Mouse (Mus musculus): Measurements from ENCODE around the gene Nosip. TPM values are rescaled to one million over a fixed set of nuclear protein-coding genes. Genes with fewer than 3 reads are reported as not detected.
"Not testable (repeated sequence)": the region's sequence is repeated elsewhere in the genome, so short reads cannot be mapped to it uniquely, and the experiment has no call there.

Gene Nosip
- polyA plus RNA-seq, 1 experiment from 2014 or later, result 58.9 TPM

DNA sequence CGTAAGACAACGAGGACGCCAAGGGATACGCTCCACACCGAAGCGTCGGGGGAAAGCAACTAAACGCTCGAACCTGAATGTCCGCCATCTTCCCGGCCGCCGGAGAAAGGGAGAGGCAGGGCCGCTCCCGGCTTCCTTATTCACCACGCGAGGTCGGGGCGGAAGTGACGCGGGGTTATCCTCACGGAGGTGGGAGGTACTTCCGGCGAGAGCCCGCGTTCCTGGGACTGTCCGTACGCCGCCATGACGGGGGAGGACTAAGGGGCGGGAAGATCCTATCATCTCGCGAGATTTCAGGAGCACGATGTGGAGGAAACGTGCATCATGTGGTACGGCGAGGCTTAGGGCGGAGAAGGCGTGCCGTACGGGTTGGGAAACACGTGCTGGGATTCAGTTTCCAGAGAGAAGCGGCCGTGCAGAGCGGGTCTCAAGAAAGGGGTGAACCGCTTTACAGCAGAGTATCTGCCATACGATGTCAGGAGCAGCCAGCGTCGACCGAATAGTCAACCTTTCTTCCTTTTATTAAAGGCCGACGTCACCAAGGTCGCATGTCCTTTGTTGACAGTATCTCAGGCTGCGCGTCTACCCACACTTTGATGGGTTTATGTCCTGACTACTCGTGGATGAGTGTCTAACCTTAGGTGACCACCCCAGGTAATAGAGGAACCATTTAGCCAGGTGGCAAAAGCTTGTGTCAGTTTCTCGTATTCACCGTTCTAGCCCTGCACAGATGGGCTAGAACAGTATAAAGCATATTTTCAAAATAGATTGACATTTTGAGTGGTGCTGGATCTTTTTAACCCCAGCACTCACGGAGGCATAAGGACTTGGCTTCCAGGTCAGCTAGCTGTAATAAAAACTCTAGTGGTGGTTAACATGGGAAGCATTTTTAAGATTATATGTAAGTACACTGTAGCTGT is 62.3 kb downstream of the Nosip start, which contains the start of gene Rps11:
TSS of gene Rps11 (minus strand) at position 216 of the 920 bp plus-strand sequence.
- peak within 1 kb of the TSS; percentile 87 for H3K4me2 ChIP-seq
- no peaks in the 10 kb centered on the region for H3K9me3 ChIP-seq (replicated peaks; ENCODE audit: control insufficient read depth, low read length)
- H3K27me3 ChIP-seq (ENCODE audit: control insufficient read depth, insufficient read depth, low read length), result no peaks in the 10 kb centered on the region
- peaks cover 45% of the 10 kb centered on the region for H3K36me3 ChIP-seq (ENCODE audit: control insufficient read depth, insufficient read depth, low read length)
- H3K4me3 ChIP-seq (ENCODE audit: low read depth, low read length), result peak within 1 kb of the TSS; percentile 57
- peak within 1 kb of the TSS; percentile 89 for H3K27ac ChIP-seq (ENCODE audit: low read depth, low read length)
- ATAC-seq (replicated peaks; ENCODE audit: insufficient number of reproducible peaks, low FRiP score, low TSS enrichment), result peak; percentile 79
- H3K9ac ChIP-seq (ENCODE audit: low read depth, low read length), result peak within 1 kb of the TSS; percentile 85
- 1% methylated on average over 59 of the region's 59 CpGs for WGBS (ENCODE audit: insufficient replicate concordance)
- H3K4me1 ChIP-seq (ENCODE audit: control insufficient read depth, insufficient read depth, low read length), result peaks cover 30% of the 10 kb centered on the region

DNA sequence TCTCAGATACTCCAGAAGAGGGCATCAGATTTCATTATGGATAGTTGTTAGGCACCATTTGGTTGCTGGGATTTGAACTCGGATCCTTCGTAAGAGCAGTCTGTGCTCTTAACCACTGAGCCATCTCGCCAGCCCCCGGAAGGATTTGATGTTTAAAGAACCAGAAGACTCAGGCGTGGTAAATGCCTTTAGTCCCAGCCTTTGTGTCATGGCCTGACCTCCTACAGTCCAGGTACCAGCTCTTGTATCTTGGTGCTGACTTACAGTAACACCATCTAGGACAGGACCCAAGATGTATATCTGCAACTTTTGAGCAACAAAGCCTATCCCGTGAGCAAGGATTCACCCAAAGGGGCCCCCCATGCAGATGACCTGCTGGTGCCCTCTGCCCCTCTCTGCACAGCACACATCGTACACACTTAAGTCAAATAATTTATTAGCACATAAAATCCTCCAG is 62.9 kb downstream of the Nosip start:
- whole genome bisulfite sequencing (ENCODE audit: insufficient replicate concordance), result 25% methylated on average over 7 of the region's 7 CpGs
- peaks cover 35% of the 10 kb centered on the region for H3K4me1 ChIP-seq (ENCODE audit: control insufficient read depth, insufficient read depth, low read length)
- no peak overlapping the region for H3K4me3 ChIP-seq (ENCODE audit: low read depth, low read length)
- ATAC-seq (replicated peaks; ENCODE audit: insufficient number of reproducible peaks, low FRiP score, low TSS enrichment), result no peak
- H3K27ac ChIP-seq (ENCODE audit: low read depth, low read length), result 0 out of 2 replicates have a peak overlapping the region, but pooled peaks have one; percentile 29
- H3K4me2 ChIP-seq, result peak overlapping the region; percentile 61
- no peaks in the 10 kb centered on the region for H3K27me3 ChIP-seq (ENCODE audit: control insufficient read depth, insufficient read depth, low read length)
- H3K9ac ChIP-seq (ENCODE audit: low read depth, low read length), result no peak overlapping the region
- peaks cover 45% of the 10 kb centered on the region for H3K36me3 ChIP-seq (ENCODE audit: control insufficient read depth, insufficient read depth, low read length)
- H3K9me3 ChIP-seq (replicated peaks; ENCODE audit: control insufficient read depth, low read length), result no peaks in the 10 kb centered on the region

GRCm38 (mm10) chr7:45125649-45126048 is 63.4 kb downstream of the Nosip start:
- H3K9me3 ChIP-seq (replicated peaks; ENCODE audit: control insufficient read depth, low read length); H3K9ac ChIP-seq (ENCODE audit: low read depth, low read length); H3K4me3 ChIP-seq (ENCODE audit: low read depth, low read length); H3K27me3 ChIP-seq (ENCODE audit: control insufficient read depth, insufficient read depth, low read length); ATAC-seq (replicated peaks; ENCODE audit: insufficient number of reproducible peaks, low FRiP score, low TSS enrichment): not testable (repeated sequence)
- peak overlapping the region; percentile 61 for H3K4me2 ChIP-seq
- H3K4me1 ChIP-seq (ENCODE audit: control insufficient read depth, insufficient read depth, low read length), result peaks cover 35% of the 10 kb centered on the region
- WGBS (ENCODE audit: insufficient replicate concordance), result 75% methylated on average over 5 of the region's 5 CpGs
- peaks cover 45% of the 10 kb centered on the region for H3K36me3 ChIP-seq (ENCODE audit: control insufficient read depth, insufficient read depth, low read length)
- H3K27ac ChIP-seq (ENCODE audit: low read depth, low read length), result 0 out of 2 replicates have a peak overlapping the region, but pooled peaks have one; percentile 29

DNA sequence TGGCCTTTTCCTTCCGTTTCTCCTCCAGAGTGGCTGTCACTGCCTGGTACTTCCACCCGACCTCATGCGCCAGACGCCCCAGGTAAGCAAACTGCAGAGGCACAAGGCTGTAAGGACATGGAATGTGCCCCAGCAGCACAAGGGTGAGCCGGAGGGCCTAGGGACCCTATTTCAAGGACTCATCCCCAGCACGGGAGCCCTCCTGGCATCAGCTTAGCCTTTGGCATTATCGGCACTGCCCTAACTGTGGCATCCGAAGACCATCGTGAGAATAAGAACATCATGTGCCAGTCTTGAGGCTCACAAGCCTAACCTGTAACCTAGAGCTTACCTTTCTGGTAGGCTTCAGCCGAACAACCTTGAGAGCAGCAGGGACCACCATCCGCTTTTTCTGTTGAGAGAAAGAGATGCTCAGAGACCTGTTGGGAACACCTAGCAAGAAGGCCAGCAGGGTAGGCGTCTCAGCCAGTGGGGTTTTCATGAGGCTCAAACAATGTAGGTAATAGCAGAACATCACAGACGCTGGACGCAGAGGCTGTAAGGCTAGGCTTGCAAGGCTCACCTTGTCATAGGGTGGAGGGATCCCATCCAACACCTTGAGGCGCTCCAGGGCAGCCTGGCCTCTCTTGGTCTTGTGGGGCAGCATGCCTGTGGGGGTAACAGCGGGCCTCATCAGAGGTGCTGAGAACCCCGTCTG is 64.1 kb downstream of the Nosip start:
- peak overlapping the region; percentile 96 for H3K4me2 ChIP-seq
- H3K9me3 ChIP-seq (replicated peaks; ENCODE audit: control insufficient read depth, low read length), result no peaks in the 10 kb centered on the region
- peaks cover 39% of the 10 kb centered on the region for H3K36me3 ChIP-seq (ENCODE audit: control insufficient read depth, insufficient read depth, low read length)
- peak overlapping the region; percentile 95 for H3K27ac ChIP-seq (ENCODE audit: low read depth, low read length)
- H3K4me1 ChIP-seq (ENCODE audit: control insufficient read depth, insufficient read depth, low read length), result peaks cover 33% of the 10 kb centered on the region
- no peak for ATAC-seq (replicated peaks; ENCODE audit: insufficient number of reproducible peaks, low FRiP score, low TSS enrichment)
- peak overlapping the region; percentile 100 for H3K9ac ChIP-seq (ENCODE audit: low read depth, low read length)
- H3K4me3 ChIP-seq (ENCODE audit: low read depth, low read length), result peak overlapping the region; percentile 93
- 77% methylated on average over 17 of the region's 17 CpGs for WGBS (ENCODE audit: insufficient replicate concordance)
- H3K27me3 ChIP-seq (ENCODE audit: control insufficient read depth, insufficient read depth, low read length), result no peaks in the 10 kb centered on the region

- H3K9me3 ChIP-seq (replicated peaks; ENCODE audit: control insufficient read depth, low read length), result no peaks in the 10 kb centered on the region
- peaks cover 32% of the 10 kb centered on the region for H3K36me3 ChIP-seq (ENCODE audit: control insufficient read depth, insufficient read depth, low read length)
- peaks cover 35% of the 10 kb centered on the region for H3K4me1 ChIP-seq (ENCODE audit: control insufficient read depth, insufficient read depth, low read length)
- peak overlapping the region; percentile 93 for H3K4me3 ChIP-seq (ENCODE audit: low read depth, low read length)
- ATAC-seq (replicated peaks; ENCODE audit: insufficient number of reproducible peaks, low FRiP score, low TSS enrichment), result no peak
- H3K27me3 ChIP-seq (ENCODE audit: control insufficient read depth, insufficient read depth, low read length), result no peaks in the 10 kb centered on the region
- H3K27ac ChIP-seq (ENCODE audit: low read depth, low read length), result peak overlapping the region; percentile 95
- peak overlapping the region; percentile 100 for H3K9ac ChIP-seq (ENCODE audit: low read depth, low read length)
- 31% methylated on average over 21 of the region's 21 CpGs for WGBS (ENCODE audit: insufficient replicate concordance)
- peak overlapping the region; percentile 96 for H3K4me2 ChIP-seq
These were observed 64.8 kb downstream of the Nosip start for GRCm38 (mm10) chr7:45126844-45127699.

MicroRNAs within 50 kb of the gene (microRNA counts, 519-probe panel; counts per million panel counts)
- microRNA mmu-miR-150, result 32.2 counts per million

Small RNAs within 50 kb of the gene (microRNA-seq; reads per million reads assigned to microRNA genes)
- gene Mir150 (ENCODE audit: borderline number of aligned reads), result 16.1 reads per million, percentile 48 among the genes with 10 or more reads in this experiment
- 112 reads per million, percentile 65 among the genes with 10 or more reads in this experiment for gene Mir5121 (ENCODE audit: borderline number of aligned reads)
- 1.2 reads per million, percentile 16 among the genes with 10 or more reads in this experiment for gene Mir7054 (ENCODE audit: borderline number of aligned reads)

Other genes starting within 250 kb of the Nosip start
- gene Nup62, start 246.3 kb upstream of the Nosip start, polyA plus RNA-seq (2014; fragmentation: Nextera tagmentation; extraction: Ambion mirVana), result 49.0 and 57.5 TPM in 2 replicates
- gene Il4i1, start 246.0 kb upstream of the Nosip start, polyA plus RNA-seq (2014; fragmentation: Nextera tagmentation; extraction: Ambion mirVana), result 0.14 and 1.2 TPM in 2 replicates
- gene Atf5, start 245.8 kb upstream of the Nosip start, polyA plus RNA-seq (2014; fragmentation: Nextera tagmentation; extraction: Ambion mirVana), result 1.6 and 1.9 TPM in 2 replicates
- 38.6 and 53.9 TPM in 2 replicates for gene Akt1s1, start 213.4 kb upstream of the Nosip start, polyA plus RNA-seq (2014; fragmentation: Nextera tagmentation; extraction: Ambion mirVana)
- 48.2 and 49.2 TPM in 2 replicates for gene Tbc1d17, start 213.3 kb upstream of the Nosip start, polyA plus RNA-seq (2014; fragmentation: Nextera tagmentation; extraction: Ambion mirVana)
- 18.9 and 19.2 TPM in 2 replicates for gene Pnkp, start 205.3 kb upstream of the Nosip start, polyA plus RNA-seq (2014; fragmentation: Nextera tagmentation; extraction: Ambion mirVana)
- gene Ptov1, start 192.6 kb upstream of the Nosip start, polyA plus RNA-seq (2014; fragmentation: Nextera tagmentation; extraction: Ambion mirVana), result 205 and 218 TPM in 2 replicates
- gene Med25, start 169.7 kb upstream of the Nosip start, polyA plus RNA-seq (2014; fragmentation: Nextera tagmentation; extraction: Ambion mirVana), result 47.3 and 51.9 TPM in 2 replicates
- 12.2 and 12.8 TPM in 2 replicates for gene Fuz, start 166.3 kb upstream of the Nosip start, polyA plus RNA-seq (2014; fragmentation: Nextera tagmentation; extraction: Ambion mirVana)
- gene Ap2a1, start 132.9 kb upstream of the Nosip start, polyA plus RNA-seq (2014; fragmentation: Nextera tagmentation; extraction: Ambion mirVana), result 69.1 and 77.3 TPM in 2 replicates
- not detected in 2 replicates for gene Tsks, start 119.2 kb upstream of the Nosip start, polyA plus RNA-seq (2014; fragmentation: Nextera tagmentation; extraction: Ambion mirVana)
- 10.0 and 10.5 TPM in 2 replicates for gene Cpt1c, start 87.6 kb upstream of the Nosip start, polyA plus RNA-seq (2014; fragmentation: Nextera tagmentation; extraction: Ambion mirVana)
- gene Prmt1, start 75.9 kb upstream of the Nosip start, polyA plus RNA-seq (2014; fragmentation: Nextera tagmentation; extraction: Ambion mirVana), result 179 and 194 TPM in 2 replicates
- 57.3 and 61.4 TPM in 2 replicates for gene Irf3, start 64.8 kb upstream of the Nosip start, polyA plus RNA-seq (2014; fragmentation: Nextera tagmentation; extraction: Ambion mirVana)
- 41.0 and 43.2 TPM in 2 replicates for gene Bcl2l12, start 63.7 kb upstream of the Nosip start, polyA plus RNA-seq (2014; fragmentation: Nextera tagmentation; extraction: Ambion mirVana)
- 37.9 and 42.5 TPM in 2 replicates for gene Scaf1, start 46.1 kb upstream of the Nosip start, polyA plus RNA-seq (2014; fragmentation: Nextera tagmentation; extraction: Ambion mirVana)
- 74.4 and 76.1 TPM in 2 replicates for gene Rras, start 44.5 kb upstream of the Nosip start, polyA plus RNA-seq (2014; fragmentation: Nextera tagmentation; extraction: Ambion mirVana)
- gene Prr12, start 9.5 kb upstream of the Nosip start, polyA plus RNA-seq (2014; fragmentation: Nextera tagmentation; extraction: Ambion mirVana), result 7.9 and 12.1 TPM in 2 replicates
- 11.7 and 13.3 TPM in 2 replicates for gene Prrg2, start 248 bp downstream of the Nosip start, polyA plus RNA-seq (2014; fragmentation: Nextera tagmentation; extraction: Ambion mirVana)
- 339 and 341 TPM in 2 replicates for gene Rcn3, start 29.8 kb downstream of the Nosip start, polyA plus RNA-seq (2014; fragmentation: Nextera tagmentation; extraction: Ambion mirVana)
- 15.1 and 20.5 TPM in 2 replicates for gene Fcgrt, start 41.4 kb downstream of the Nosip start, polyA plus RNA-seq (2014; fragmentation: Nextera tagmentation; extraction: Ambion mirVana)
- 1,168 and 1,305 TPM in 2 replicates for gene Rps11, start 62.0 kb downstream of the Nosip start, polyA plus RNA-seq (2014; fragmentation: Nextera tagmentation; extraction: Ambion mirVana)
- 981 and 1,056 TPM in 2 replicates for gene Rpl13a, start 66.3 kb downstream of the Nosip start, polyA plus RNA-seq (2014; fragmentation: Nextera tagmentation; extraction: Ambion mirVana)
- gene Gm45713, start 73.8 kb downstream of the Nosip start, polyA plus RNA-seq (2014; fragmentation: Nextera tagmentation; extraction: Ambion mirVana), result 0.21 TPM in 2 replicates
- gene Flt3l, start 74.0 kb downstream of the Nosip start, polyA plus RNA-seq (2014; fragmentation: Nextera tagmentation; extraction: Ambion mirVana), result 1.6 and 2.5 TPM in 2 replicates
- 99.1 and 99.6 TPM in 2 replicates for gene Pih1d1, start 91.9 kb downstream of the Nosip start, polyA plus RNA-seq (2014; fragmentation: Nextera tagmentation; extraction: Ambion mirVana)
- 28.7 and 28.9 TPM in 2 replicates for gene Aldh16a1, start 92.2 kb downstream of the Nosip start, polyA plus RNA-seq (2014; fragmentation: Nextera tagmentation; extraction: Ambion mirVana)
- 3.0 and 3.7 TPM in 2 replicates for gene Slc17a7, start 101.5 kb downstream of the Nosip start, polyA plus RNA-seq (2014; fragmentation: Nextera tagmentation; extraction: Ambion mirVana)
- gene Gfy, start 117.1 kb downstream of the Nosip start, polyA plus RNA-seq (2014; fragmentation: Nextera tagmentation; extraction: Ambion mirVana), result not detected in 2 replicates
- 0.68 TPM in 1 of 2 replicates, not detected in the other for gene Pth2, start 118.6 kb downstream of the Nosip start, polyA plus RNA-seq (2014; fragmentation: Nextera tagmentation; extraction: Ambion mirVana)
- 0.39 and 0.70 TPM in 2 replicates for gene Ccdc155, start 142.5 kb downstream of the Nosip start, polyA plus RNA-seq (2014; fragmentation: Nextera tagmentation; extraction: Ambion mirVana)
- gene Dkkl1, start 149.7 kb downstream of the Nosip start, polyA plus RNA-seq (2014; fragmentation: Nextera tagmentation; extraction: Ambion mirVana), result 1.9 and 2.4 TPM in 2 replicates
- gene Tead2, start 153.3 kb downstream of the Nosip start, polyA plus RNA-seq (2014; fragmentation: Nextera tagmentation; extraction: Ambion mirVana), result 129 and 131 TPM in 2 replicates
- 2.1 and 2.2 TPM in 2 replicates for gene Cd37, start 176.7 kb downstream of the Nosip start, polyA plus RNA-seq (2014; fragmentation: Nextera tagmentation; extraction: Ambion mirVana)
- 0.32 and 0.47 TPM in 2 replicates for gene Slc6a16, start 178.7 kb downstream of the Nosip start, polyA plus RNA-seq (2014; fragmentation: Nextera tagmentation; extraction: Ambion mirVana)
- not detected in 2 replicates for gene Slc6a21, start 215.1 kb downstream of the Nosip start, polyA plus RNA-seq (2014; fragmentation: Nextera tagmentation; extraction: Ambion mirVana)